Mouse (Mus musculus) retina, embryonic 14.5 days (tissue): Measurements from ENCODE around the gene Mrpl22.
"Not testable (repeated sequence)": the region's sequence is repeated elsewhere in the genome, so short reads cannot be mapped to it uniquely, and the experiment has no call there.

ENCODE experiments used
- DNase-seq: peaks from one replicate; pipeline ENCODE4 v3.0.0-alpha.2; 2015; ENCODE audit warnings: low spot score

The Mrpl22 gene

GRCm38 (mm10) chr11:58180756-58181155, 9.3 kb downstream of the Mrpl22 start:
- DNase-seq = no peak

- no peak for DNase-seq
Observed at GRCm38 (mm10) chr11:58183579-58183978, 12.1 kb downstream of the Mrpl22 start.

GRCm38 (mm10) chr11:58189675-58190074, 18.2 kb downstream of the Mrpl22 start:
- DNase-seq = no peak

GRCm38 (mm10) chr11:58193326-58193725, 21.9 kb downstream of the Mrpl22 start:
- no peak for DNase-seq

- DNase-seq = no peak
Observed at GRCm38 (mm10) chr11:58193860-58194520, 22.5 kb downstream of the Mrpl22 start.

- DNase-seq = no peak
Observed at GRCm38 (mm10) chr11:58198663-58199062, 27.2 kb downstream of the Mrpl22 start.

- peak; percentile 27 for DNase-seq
Observed at GRCm38 (mm10) chr11:58199229-58200037, 28.0 kb downstream of the Mrpl22 start, which contains the start of the genes Igtp and Irgm2. TSS of gene Igtp (plus strand) at chr11:58199556. TSS of gene Irgm2 (plus strand) at chr11:58199618.

GRCm38 (mm10) chr11:58200226-58200625, 28.8 kb downstream of the Mrpl22 start:
- no peak for DNase-seq

GRCm38 (mm10) chr11:58201052-58201451, 29.6 kb downstream of the Mrpl22 start:
- no peak for DNase-seq

- DNase-seq = no peak
Observed at GRCm38 (mm10) chr11:58210321-58210886, 38.9 kb downstream of the Mrpl22 start.

GRCm38 (mm10) chr11:58211062-58211681, 39.7 kb downstream of the Mrpl22 start:
- no peak for DNase-seq

GRCm38 (mm10) chr11:58211682-58212067, 40.2 kb downstream of the Mrpl22 start:
- no peak for DNase-seq

- DNase-seq = no peak
Observed at GRCm38 (mm10) chr11:58213673-58214342, 42.3 kb downstream of the Mrpl22 start.

- DNase-seq = peak; percentile 42
Observed at GRCm38 (mm10) chr11:58214391-58215048, 43.1 kb downstream of the Mrpl22 start.

- DNase-seq = not testable (repeated sequence)
Observed at GRCm38 (mm10) chr11:58215049-58215430, 43.6 kb downstream of the Mrpl22 start.

GRCm38 (mm10) chr11:58215814-58216213, 44.4 kb downstream of the Mrpl22 start:
- DNase-seq = no peak

GRCm38 (mm10) chr11:58216823-58217222, 45.4 kb downstream of the Mrpl22 start:
- no peak for DNase-seq

GRCm38 (mm10) chr11:58223751-58224150, 52.3 kb downstream of the Mrpl22 start:
- no peak for DNase-seq

- DNase-seq = no peak
Observed at GRCm38 (mm10) chr11:58224313-58224712, 52.9 kb downstream of the Mrpl22 start.

GRCm38 (mm10) chr11:58224872-58225271, 53.4 kb downstream of the Mrpl22 start:
- not testable (repeated sequence) for DNase-seq

- DNase-seq = peak; percentile 88
Observed at GRCm38 (mm10) chr11:58225655-58226054, 54.2 kb downstream of the Mrpl22 start.
